Mouse (Mus musculus): ENCODE measurements around the gene Fbrsl1.

DNA sequence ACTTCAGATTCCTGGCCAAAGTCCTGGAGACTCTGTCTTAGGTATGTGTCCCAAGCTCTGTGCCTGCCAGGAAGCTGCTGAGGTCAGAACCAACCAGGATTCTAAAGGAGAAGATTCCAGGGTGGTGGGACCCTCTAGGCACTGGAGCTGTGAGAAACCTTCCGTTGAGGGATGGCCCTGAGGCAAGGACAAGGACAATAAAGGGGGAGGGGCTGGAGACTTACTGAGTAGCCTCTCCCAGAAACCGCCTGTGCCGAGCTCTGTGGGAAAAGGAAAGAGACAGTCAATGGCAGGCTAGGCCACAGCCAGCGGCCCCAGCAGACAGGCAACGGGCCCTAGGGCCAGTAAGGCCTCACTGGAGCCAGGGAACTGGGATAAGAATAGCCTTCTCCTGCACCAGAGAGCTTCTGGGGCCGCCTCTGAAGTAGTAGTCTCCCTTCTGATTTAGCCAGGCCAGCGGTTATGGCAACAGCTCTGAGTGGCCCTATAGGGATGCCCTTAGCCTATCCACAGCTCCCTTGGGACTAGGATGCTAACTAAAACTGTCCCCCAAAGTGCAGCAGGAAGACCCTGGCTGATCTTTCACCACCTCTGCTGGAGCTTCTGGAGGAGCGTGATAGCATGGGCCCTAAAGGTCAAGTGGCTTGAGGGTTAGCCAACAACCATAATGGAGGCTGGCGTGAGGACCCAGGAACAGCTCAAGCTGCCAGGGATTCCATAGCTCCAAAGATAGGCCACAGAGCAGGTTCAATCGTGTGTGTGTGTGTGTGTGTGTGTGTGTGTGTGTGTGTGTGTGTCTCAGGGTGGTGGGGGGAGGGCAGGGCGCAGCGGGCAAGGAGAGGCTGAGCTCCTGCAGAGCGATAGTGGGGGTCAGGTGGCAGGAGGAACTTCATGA is 32.2 kb downstream of the Fbrsl1 start:
- TF ChIP-seq CTCF (IDR thresholded peaks at IDR 0.05; ENCODE audit: extremely low read depth, insufficient read depth, low read length) (no peak), POLR2A (IDR thresholded peaks at IDR 0.05; ENCODE audit: extremely low read depth, insufficient read depth, low read length) (no peak)

Measured in cortical plate, adult 2 months (tissue).